Mouse (Mus musculus) limb, embryonic 10.5 days (tissue): ENCODE measurements around the gene B230118H07Rik. TPM values are rescaled to one million over a fixed set of nuclear protein-coding genes. Genes with fewer than 3 reads are reported as not detected.

Source experiments
- DNase-seq: peaks from one replicate; pipeline ENCODE4 v3.0.0-alpha.2; 2017; ENCODE audit warnings: low spot score
- H3K27ac ChIP-seq: fragments of 300-500 bp; sonication (generic); 2 replicates; pipeline ENCODE4 v1.5.1; 2016; ENCODE audit warnings: mild to moderate bottlenecking
- H3K27me3 ChIP-seq: fragments of 300-500 bp; sonication (generic); 2 replicates; pipeline ENCODE4 v1.6.1; 2016; ENCODE audit warnings: low read depth, mild to moderate bottlenecking; ENCODE audit not compliant: poor library complexity, severe bottlenecking
- H3K36me3 ChIP-seq: fragments of 300-500 bp; sonication (generic); 2 replicates; pipeline ENCODE4 v1.6.1; 2016; ENCODE audit warnings: mild to moderate bottlenecking, moderate library complexity
- H3K4me1 ChIP-seq: fragments of 300-500 bp; sonication (generic); 2 replicates; pipeline ENCODE4 v1.6.1; 2016
- H3K4me3 ChIP-seq: fragments of 300-500 bp; sonication (generic); 2 replicates; pipeline ENCODE4 v1.5.1; 2016; ENCODE audit warnings: mild to moderate bottlenecking, moderate library complexity
- H3K9me3 ChIP-seq: fragments of 300-500 bp; sonication (generic); replicated peaks from 2 replicates; pipeline ENCODE4 v1.6.1; 2016; ENCODE audit warnings: mild to moderate bottlenecking
- WGBS: fragments of 180-500 bp; shearing (Covaris S2); methylation state at CpG from one replicate; pipeline ENCODE4 v1.1.7; 2016; 5-methylcytosine and 5-hydroxymethylcytosine counted together
- polyA plus RNA-seq: library from polyadenylated mRNA; unstranded; fragments of >200 nt; fragmentation: Nextera tagmentation; extraction: Ambion mirVana; gene quantifications from 2 replicates; pipeline ENCODE4 v1.2.1, GENCODE M21; 2016

The B230118H07Rik gene
- polyA plus RNA-seq, 1 experiment from 2014 or later: 54.4 TPM

DNA sequence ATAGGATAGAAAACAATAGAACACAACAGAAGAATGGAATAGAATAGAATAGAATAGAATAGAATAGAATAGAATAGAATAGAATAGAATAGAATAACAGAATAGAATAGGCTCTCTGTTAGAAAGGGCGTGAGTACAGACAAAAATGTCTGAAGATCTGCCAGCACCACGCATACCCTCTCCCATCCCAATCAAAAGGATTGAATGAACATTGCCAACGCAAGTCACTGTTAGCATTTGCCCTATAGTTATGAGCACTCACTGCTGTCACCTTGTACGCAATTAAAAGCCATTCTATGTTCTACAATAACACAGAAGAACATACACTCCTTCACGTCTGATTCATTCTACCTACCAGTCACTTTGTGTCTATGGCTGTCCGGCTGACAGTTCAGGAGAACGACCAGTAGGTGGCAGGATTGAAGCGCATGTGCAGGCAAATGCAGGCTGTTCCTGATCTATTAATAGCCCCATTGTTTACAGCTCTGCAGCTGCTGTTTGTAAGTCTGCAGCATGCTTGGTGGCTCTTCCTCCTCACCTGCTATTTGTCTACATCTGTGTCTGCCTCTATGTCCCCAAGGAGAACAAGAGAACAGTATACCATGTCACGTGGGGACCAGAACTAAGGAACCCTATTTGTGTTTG lies 15.8 kb upstream of the B230118H07Rik start:
- peak overlapping the region; percentile 74 for H3K27ac ChIP-seq
- H3K4me3 ChIP-seq: no peak overlapping the region
- H3K36me3 ChIP-seq: no peaks in the 10 kb centered on the region
- 25% methylated on average over 9 of the region's 9 CpGs for WGBS
- H3K9me3 ChIP-seq: no peaks in the 10 kb centered on the region
- no peaks in the 10 kb centered on the region; the same call in 1 of the 2 replicates for H3K27me3 ChIP-seq
- peak; percentile 79 for DNase-seq
- H3K4me1 ChIP-seq: no peaks in the 10 kb centered on the region; the same call in 1 of the 2 replicates

DNA sequence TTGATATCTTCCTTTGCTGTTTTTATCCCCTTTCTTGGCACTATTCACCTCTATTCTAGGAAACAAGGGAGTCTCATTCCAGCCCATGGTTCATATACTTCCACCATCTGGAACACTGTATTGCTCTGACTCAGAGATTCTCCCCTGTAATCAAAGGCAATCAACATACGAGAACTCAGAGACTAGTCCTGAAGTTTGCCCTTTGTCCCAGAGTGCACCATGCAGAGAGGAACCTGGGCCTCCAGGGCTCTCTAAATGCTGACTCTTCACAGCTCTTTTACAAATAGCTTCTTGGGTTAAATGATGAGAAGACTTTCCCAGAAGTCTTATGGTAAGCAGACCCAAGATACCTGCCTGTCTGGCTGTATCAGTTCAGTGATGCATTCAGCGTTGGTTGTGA lies 11.2 kb upstream of the B230118H07Rik start:
- Histone ChIP-seq H3K27ac (no peak overlapping the region), H3K9me3 (no peaks in the 10 kb centered on the region), H3K4me1 (no peaks in the 10 kb centered on the region; the same call in 1 of the 2 replicates), H3K27me3 (peaks cover 2% of the 10 kb centered on the region; the same call in 1 of the 2 replicates), H3K4me3 (no peak overlapping the region), H3K36me3 (no peaks in the 10 kb centered on the region)
- 78% methylated on average over 2 of the region's 2 CpGs for whole genome bisulfite sequencing
- DNase-seq: no peak

- H3K36me3 ChIP-seq: no peaks in the 10 kb centered on the region
- peak overlapping the region; percentile 29; the same call in 1 of the 2 replicates for H3K4me3 ChIP-seq
- no peak overlapping the region for H3K27ac ChIP-seq
- H3K27me3 ChIP-seq: peaks cover 2% of the 10 kb centered on the region; the same call in 1 of the 2 replicates
- DNase-seq: peak; percentile 77
- 21% methylated on average over 14 of the region's 14 CpGs for WGBS
- H3K9me3 ChIP-seq: no peaks in the 10 kb centered on the region
- H3K4me1 ChIP-seq: peaks cover 27% of the 10 kb centered on the region
Observed at GRCm38 (mm10) chr2:101652921-101653597, 3.7 kb upstream of the B230118H07Rik start.

- no peak for DNase-seq
- peak overlapping the region; percentile 29; the same call in 1 of the 2 replicates for H3K4me3 ChIP-seq
- H3K4me1 ChIP-seq: peaks cover 29% of the 10 kb centered on the region
- WGBS: 51% methylated on average over 14 of the region's 14 CpGs
- H3K27ac ChIP-seq: no peak overlapping the region
- H3K27me3 ChIP-seq: no peaks in the 10 kb centered on the region; the same call in 1 of the 2 replicates
- H3K9me3 ChIP-seq: no peaks in the 10 kb centered on the region
- no peaks in the 10 kb centered on the region for H3K36me3 ChIP-seq
Observed at GRCm38 (mm10) chr2:101652204-101652920, 3.0 kb upstream of the B230118H07Rik start.

DNA sequence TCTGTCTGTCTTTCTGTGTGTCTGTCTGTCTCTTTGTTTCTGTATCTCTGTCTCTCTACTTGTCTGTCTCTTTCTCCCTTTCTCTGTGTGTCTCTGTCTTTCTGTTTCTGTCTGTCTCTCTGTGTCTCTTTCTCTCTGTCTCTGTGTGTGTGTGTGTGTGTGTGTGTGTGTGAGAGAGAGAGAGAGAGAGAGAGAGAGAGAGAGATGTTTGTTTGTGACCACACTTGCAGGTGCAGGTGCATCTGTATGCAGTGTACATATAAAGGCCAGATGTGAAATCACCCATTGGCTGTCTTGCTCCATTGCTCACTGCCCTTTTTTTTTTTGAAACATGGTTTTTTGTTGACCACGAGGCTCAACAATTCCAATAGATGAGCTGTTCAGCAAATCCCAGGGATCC lies 1.1 kb upstream of the B230118H07Rik start:
- H3K4me1 ChIP-seq: peaks cover 29% of the 10 kb centered on the region
- H3K36me3 ChIP-seq: no peaks in the 10 kb centered on the region
- H3K27me3 ChIP-seq: no peaks in the 10 kb centered on the region
- WGBS: 73% methylated on average over 1 of the region's 1 CpGs
- no peaks in the 10 kb centered on the region for H3K9me3 ChIP-seq
- DNase-seq: no peak
- H3K4me3 ChIP-seq: no peak overlapping the region
- H3K27ac ChIP-seq: no peak overlapping the region

DNA sequence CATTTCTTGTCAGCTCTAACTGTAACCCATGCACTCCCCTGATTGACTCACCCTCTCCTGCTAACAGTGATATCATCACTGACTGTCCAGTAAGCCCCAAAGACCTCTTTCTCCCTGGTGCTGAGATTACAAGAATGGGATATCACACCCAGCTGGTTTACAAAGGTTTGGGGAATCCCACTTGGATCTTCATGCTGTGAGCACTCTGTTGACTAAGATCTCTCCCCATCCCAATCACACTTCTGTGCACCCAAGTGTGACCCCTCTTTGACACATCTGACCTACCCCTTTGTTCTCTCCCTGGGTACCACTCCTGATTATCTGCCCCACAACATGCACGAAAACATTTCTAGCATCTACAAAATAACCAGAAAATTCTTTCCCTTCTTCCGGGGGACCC lies 971 bp downstream of the B230118H07Rik start:
- H3K27me3 ChIP-seq: no peaks in the 10 kb centered on the region
- H3K27ac ChIP-seq: peak overlapping the region; percentile 72
- H3K9me3 ChIP-seq: no peaks in the 10 kb centered on the region
- DNase-seq: no peak
- H3K36me3 ChIP-seq: no peaks in the 10 kb centered on the region
- H3K4me1 ChIP-seq: peaks cover 29% of the 10 kb centered on the region
- WGBS: 85% methylated on average over 2 of the region's 2 CpGs
- no peak overlapping the region for H3K4me3 ChIP-seq

GRCm38 (mm10) chr2:101645841-101646240 lies 3.5 kb downstream of the B230118H07Rik start:
- Histone ChIP-seq H3K36me3 (no peaks in the 10 kb centered on the region), H3K27me3 (no peaks in the 10 kb centered on the region), H3K9me3 (no peaks in the 10 kb centered on the region), H3K27ac (no peak overlapping the region), H3K4me3 (no peak overlapping the region), H3K4me1 (peaks cover 18% of the 10 kb centered on the region)
- no peak for DNase-seq
- WGBS: 96% methylated on average over 1 of the region's 1 CpGs

- H3K27me3 ChIP-seq: no peaks in the 10 kb centered on the region
- DNase-seq: no peak
Observed at GRCm38 (mm10) chr2:101639840-101640350, 9.4 kb downstream of the B230118H07Rik start.

GRCm38 (mm10) chr2:101638979-101639839 lies 10.1 kb downstream of the B230118H07Rik start:
- H3K4me3 ChIP-seq: no peak overlapping the region
- H3K9me3 ChIP-seq: no peaks in the 10 kb centered on the region
- peaks cover 12% of the 10 kb centered on the region for H3K4me1 ChIP-seq
- H3K36me3 ChIP-seq: no peaks in the 10 kb centered on the region
- DNase-seq: no peak
- H3K27me3 ChIP-seq: no peaks in the 10 kb centered on the region
- H3K27ac ChIP-seq: no peak overlapping the region
- 51% methylated on average over 7 of the region's 7 CpGs for WGBS

More at GRCm38 (mm10) chr2:101639840-101640350, 9.4 kb downstream of the B230118H07Rik start:
- 86% methylated on average over 3 of the region's 3 CpGs for WGBS
- no peaks in the 10 kb centered on the region for H3K36me3 ChIP-seq
- no peak overlapping the region for H3K27ac ChIP-seq
- H3K4me3 ChIP-seq: no peak overlapping the region
- no peaks in the 10 kb centered on the region for H3K9me3 ChIP-seq
- peaks cover 12% of the 10 kb centered on the region for H3K4me1 ChIP-seq

- Histone ChIP-seq H3K9me3 (no peaks in the 10 kb centered on the region), H3K27me3 (no peaks in the 10 kb centered on the region), H3K4me3 (peak overlapping the region; percentile 75), H3K36me3 (no peaks in the 10 kb centered on the region), H3K4me1 (peaks cover 28% of the 10 kb centered on the region), H3K27ac (peak overlapping the region; percentile 88)
- peak; percentile 73 for DNase-seq
- WGBS: 2% methylated on average over 31 of the region's 31 CpGs
Observed at GRCm38 (mm10) chr2:101628297-101629236, 20.8 kb downstream of the B230118H07Rik start.

DNA sequence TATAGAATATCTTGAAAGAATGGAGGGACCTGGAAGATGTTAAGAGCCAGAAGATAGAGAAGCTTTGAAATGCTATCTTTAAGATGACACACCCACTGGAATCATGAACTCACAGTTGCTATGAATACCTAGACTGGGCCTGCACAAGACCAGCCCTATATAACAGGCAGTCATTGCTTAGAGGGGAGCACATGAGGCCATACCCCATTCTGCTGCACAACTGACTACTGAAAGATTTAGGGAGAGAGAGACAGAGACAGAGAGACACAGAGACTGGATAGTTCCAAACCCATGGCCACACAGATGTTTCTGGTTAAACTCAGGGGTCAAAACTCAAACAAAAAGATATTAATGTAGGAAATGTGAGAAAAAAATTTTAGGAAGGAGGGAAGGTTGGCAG lies 22.1 kb downstream of the B230118H07Rik start:
- Histone ChIP-seq H3K27ac (no peak overlapping the region), H3K4me1 (peaks cover 28% of the 10 kb centered on the region), H3K27me3 (no peaks in the 10 kb centered on the region), H3K4me3 (no peak overlapping the region), H3K36me3 (no peaks in the 10 kb centered on the region), H3K9me3 (no peaks in the 10 kb centered on the region)
- no peak for DNase-seq
